ENCODE assay signal across 18 mouse cellular contexts in genomic region chr11:49982881-49983280, GRCm38 (mm10). TPM values are rescaled to one million over a fixed set of nuclear protein-coding genes. Genes with fewer than 3 reads are reported as not detected.
A peak's percentile ranks its signal among the peaks of the same experiment; 100 is the strongest.
DNase-seq lines count a peak whose midpoint lies in the region; ATAC-seq and TF ChIP-seq lines count a peak whose summit lies in the region.
"Had no signal": no experiment of that assay in that cellular context is flagged by ENCODE, and none has a peak within 500 bp of the region (broad histone marks: within the 10 kb centered on the region; RNA-seq: fewer than 3 reads in every experiment).

No protein-coding gene starts in this region.

- ATAC-seq in liver, embryonic 13.5 days (ENCODE audit: low read depth) = no peak
- ATAC-seq: forebrain, postnatal 0 days had no signal

- no peak overlapping the region for H3K4me2 ChIP-seq in liver, embryonic 13.5 days
- H3K4me2 ChIP-seq: hindbrain, embryonic 15.5 days; lung, embryonic 15.5 days; neural tube, embryonic 15.5 days had no signal

- WGBS in spleen, adult 2 months = 28% methylated on average over 4 of the region's 4 CpGs
- WGBS in liver, embryonic 13.5 days (ENCODE audit: insufficient replicate concordance) = 33% methylated on average over 4 of the region's 4 CpGs

- H3K9me3 ChIP-seq in MEL (replicated peaks; ENCODE audit: insufficient read depth, low read length) = no peaks in the 10 kb centered on the region
- no peaks in the 10 kb centered on the region for H3K9me3 ChIP-seq in liver, embryonic 13.5 days (replicated peaks)
- H3K9me3 ChIP-seq: embryonic facial prominence, embryonic 10.5 days; hindbrain, embryonic 15.5 days; limb, embryonic 10.5 days; lung, embryonic 15.5 days; neural tube, embryonic 15.5 days had no signal

- H3K9ac ChIP-seq in MEL (ENCODE audit: control insufficient read depth, low read depth, low read length, poor library complexity, severe bottlenecking) = no peak overlapping the region
- no peak overlapping the region for H3K9ac ChIP-seq in liver, embryonic 13.5 days
- H3K9ac ChIP-seq: forebrain, postnatal 0 days; hindbrain, embryonic 15.5 days; lung, embryonic 15.5 days; neural tube, embryonic 15.5 days had no signal

- no peaks in the 10 kb centered on the region for H3K79me2 ChIP-seq in MEL (ENCODE audit: control insufficient read depth, insufficient read depth, low read length, poor library complexity)

- no peaks in the 10 kb centered on the region for H3K27me3 ChIP-seq in spleen, adult 2 months (ENCODE audit: control insufficient read depth, insufficient read depth, low read length)
- H3K27me3 ChIP-seq in MEL (ENCODE audit: control insufficient read depth in 1 of 2, insufficient read depth in 2 of 2, low read length in 2 of 2) = no peaks in the 10 kb centered on the region
- H3K27me3 ChIP-seq in liver, embryonic 13.5 days = no peaks in the 10 kb centered on the region
- H3K27me3 ChIP-seq: hindbrain, embryonic 15.5 days; lung, embryonic 15.5 days; neural tube, embryonic 15.5 days had no signal

- no peak for DNase-seq in spleen, adult 2 months (ENCODE audit: low read depth in 1 of 2, low spot score in 2 of 2)
- no peak for DNase-seq in spleen, adult 12 weeks (ENCODE audit: low spot score)
- peak; percentile 55 for DNase-seq in MEL (ENCODE audit: low read depth, low spot score)
- no peak for DNase-seq in liver, embryonic 13.5 days
- DNase-seq in thymus, postnatal 4 days = peak; percentile 31
- no peak for DNase-seq in frontal cortex, adult 2 months (ENCODE audit: extremely low spot score in 1 of 2, low spot score in 1 of 2)
- DNase-seq in adrenal gland, postnatal 36 days = no peak
- DNase-seq: cerebellum, adult 11-12 months; cerebellum, postnatal 36 days; forebrain, postnatal 0 days; gastrocnemius, postnatal 14 days; heart, postnatal 14 days; kidney, adult 8-10 months had no signal

- no peak; a peak in 1 of 4 replicates for TF ChIP-seq EP300 in MEL (IDR thresholded peaks at IDR 0.05; ENCODE audit: low read depth in 1 of 2, low read length in 2 of 2)

- H3K4me3 ChIP-seq in spleen, adult 2 months (ENCODE audit: extremely low read depth, insufficient read depth, insufficient read length) = no peak overlapping the region
- no peak overlapping the region for H3K4me3 ChIP-seq in MEL (ENCODE audit: control insufficient read depth in 1 of 2, insufficient read depth in 1 of 2, low read depth in 2 of 2, low read length in 2 of 2)
- H3K4me3 ChIP-seq in liver, embryonic 13.5 days (replicated peaks) = no peak overlapping the region
- H3K4me3 ChIP-seq: embryonic facial prominence, embryonic 10.5 days; hindbrain, embryonic 15.5 days; limb, embryonic 10.5 days; lung, embryonic 15.5 days; neural tube, embryonic 15.5 days had no signal

- peaks cover 27% of the 10 kb centered on the region for H3K4me1 ChIP-seq in spleen, adult 2 months (ENCODE audit: control insufficient read depth, insufficient read depth, insufficient read length)
- H3K4me1 ChIP-seq in MEL (ENCODE audit: control insufficient read depth in 1 of 2, insufficient read depth in 2 of 2, low read length in 2 of 2) = peaks cover 30 to 43% of the 10 kb centered on the region in 2 experiments
- H3K4me1 ChIP-seq in liver, embryonic 13.5 days (replicated peaks) = peaks cover 64% of the 10 kb centered on the region
- H3K4me1 ChIP-seq: hindbrain, embryonic 15.5 days; limb, embryonic 10.5 days; lung, embryonic 15.5 days; neural tube, embryonic 15.5 days had no signal

- TF ChIP-seq RAD21 in MEL (IDR thresholded peaks at IDR 0.05; ENCODE audit: low read depth, low read length) = no peak

- H3K27ac ChIP-seq in spleen, adult 2 months (ENCODE audit: insufficient read depth, low read length) = peak overlapping the region; percentile 66
- peak overlapping the region; percentile 97 for H3K27ac ChIP-seq in MEL (ENCODE audit: control insufficient read depth, low read depth, low read length)
- H3K27ac ChIP-seq in liver, embryonic 13.5 days = peak overlapping the region; percentile 86
- H3K27ac ChIP-seq: embryonic facial prominence, embryonic 10.5 days; hindbrain, embryonic 15.5 days; limb, embryonic 10.5 days; lung, embryonic 15.5 days; neural tube, embryonic 15.5 days had no signal

- no peak for TF ChIP-seq CTCF in spleen, adult 2 months (IDR thresholded peaks at IDR 0.05; ENCODE audit: extremely low read depth, insufficient read depth, insufficient read length, insufficient replicate concordance)
- TF ChIP-seq CTCF in MEL (IDR thresholded peaks at IDR 0.05 in 2 of 3, conservative IDR thresholded peaks at IDR 0.05 in 1 of 3; ENCODE audit: control insufficient read depth in 1 of 3, insufficient read depth in 1 of 3, low read depth in 2 of 3, low read length in 3 of 3, poor library complexity in 1 of 3, severe bottlenecking in 1 of 3) = no peak

- no peak for TF ChIP-seq POLR2A in spleen, adult 2 months (IDR thresholded peaks at IDR 0.05; ENCODE audit: low read depth, low read length)
- no peak for TF ChIP-seq POLR2A in MEL (IDR thresholded peaks at IDR 0.05; ENCODE audit: control insufficient read depth in 1 of 2, insufficient read depth in 1 of 2, low read depth in 1 of 2, low read length in 2 of 2, poor library complexity in 1 of 2)

- no peaks in the 10 kb centered on the region for H3K36me3 ChIP-seq in spleen, adult 2 months (ENCODE audit: control insufficient read depth, insufficient read depth, low read length)
- peaks cover 0 to 50% of the 10 kb centered on the region in 2 experiments; a peak in 2 of 4 replicates for H3K36me3 ChIP-seq in MEL (ENCODE audit: control insufficient read depth in 1 of 2, insufficient read depth in 2 of 2, low read length in 2 of 2)
- no peaks in the 10 kb centered on the region for H3K36me3 ChIP-seq in liver, embryonic 13.5 days
- H3K36me3 ChIP-seq: embryonic facial prominence, embryonic 10.5 days; limb, embryonic 10.5 days; lung, embryonic 15.5 days had no signal

TF ChIP-seq in MEL, 35 proteins besides CTCF, POLR2A, EP300 and RAD21:
- TF ChIP-seq NELFE (IDR thresholded peaks at IDR 0.05; ENCODE audit: low read depth, low read length) (no peak), GABPA (IDR thresholded peaks at IDR 0.05; ENCODE audit: low read depth, low read length) (no peak), MAFK (IDR thresholded peaks at IDR 0.05; ENCODE audit: borderline replicate concordance, low read depth, low read length) (no peak), ELF1 (IDR thresholded peaks at IDR 0.05; ENCODE audit: low read depth, low read length) (no peak), MYC (IDR thresholded peaks at IDR 0.05; ENCODE audit: low read depth, low read length) (no peak), ZKSCAN1 (IDR thresholded peaks at IDR 0.05; ENCODE audit: low read depth, low read length) (no peak), BHLHE40 (IDR thresholded peaks at IDR 0.05; ENCODE audit: borderline replicate concordance, low read depth, low read length) (no peak), ZC3H11A (IDR thresholded peaks at IDR 0.05; ENCODE audit: low read depth, low read length) (no peak), GATA1 (IDR thresholded peaks at IDR 0.05; ENCODE audit: low read depth, low read length) (no peak), MYB (IDR thresholded peaks at IDR 0.05; ENCODE audit: low read depth, low read length) (no peak), NRF1 (IDR thresholded peaks at IDR 0.05; ENCODE audit: insufficient read depth, low read depth, low read length, poor library complexity, severe bottlenecking) (no peak), TAL1 (IDR thresholded peaks at IDR 0.05; ENCODE audit: low read length) (no peak), USF2 (IDR thresholded peaks at IDR 0.05; ENCODE audit: borderline replicate concordance in 1 of 2, insufficient read depth in 1 of 2, low read depth in 1 of 2, low read length in 2 of 2) (no peak), UBTF (IDR thresholded peaks at IDR 0.05; ENCODE audit: borderline replicate concordance, insufficient read depth, low read depth, low read length) (no peak), KAT2A (conservative IDR thresholded peaks at IDR 0.05; ENCODE audit: low read depth, low read length) (no peak), RCOR1 (IDR thresholded peaks at IDR 0.05; ENCODE audit: low read depth, low read length) (no peak), CHD1 (IDR thresholded peaks at IDR 0.05; ENCODE audit: low read depth, low read length) (no peak), CHD2 (IDR thresholded peaks at IDR 0.05; ENCODE audit: low read length) (no peak), MAX (IDR thresholded peaks at IDR 0.05; ENCODE audit: low read length) (no peak)

RNA-seq across cellular contexts. Expression of gene Rnf130, which starts 42.3 kb away (rescaled TPM):
- polyA plus RNA-seq in spleen, adult 2 months (2012; rRNA removed) = 52.5 and 70.3 TPM in 2 replicates
- total RNA-seq in MEL (2012; rRNA removed) = 78.2 and 81.1 TPM in 2 replicates
- 100 to 1,000 TPM in 1 of 2 experiments, 10 to 100 TPM in 1; 59.5 to 507 TPM for polyA plus RNA-seq in MEL (2012; ENCODE audit: insufficient read depth in 1 of 2, insufficient read length in 2 of 2, low read depth in 1 of 2, low replicate concordance in 2 of 2, missing spikeins in 1 of 2)
- 30.6 and 35.5 TPM in 2 replicates for polyA plus RNA-seq in liver, embryonic 13.5 days (2015; fragmentation: Nextera tagmentation; extraction: Ambion mirVana)
- 49.9 and 52.2 TPM in 2 replicates for polyA plus RNA-seq in frontal cortex, adult 2 months (2012; rRNA removed)
- total RNA-seq in adrenal gland, postnatal 36 days (2021) = 10 to 100 TPM; 90.3 to 98.0 TPM

Comparison
In these comparisons a context has a peak if more than half of its experiments do, and no peak if none do; other contexts are left out.
1. DNase-seq: peak in MEL (single experiment) and thymus, postnatal 4 days (single experiment); none in spleen, adult 2 months (0 of 2), spleen, adult 12 weeks (single experiment), liver, embryonic 13.5 days (single experiment), frontal cortex, adult 2 months (0 of 2) and adrenal gland, postnatal 36 days (0 of 2).
2. Peak in every context shown above with its lines, with median percentiles within 50 percentile points of each other: H3K27ac ChIP-seq.